Mouse (Mus musculus) ES-Bruce4 (cell line): ENCODE measurements around the gene Mmp10. TPM values are rescaled to one million over a fixed set of nuclear protein-coding genes. Genes with fewer than 3 reads are reported as not detected.

ENCODE experiments used
- H3K27ac ChIP-seq: 2 replicates; pipeline ENCODE4 v1.5.1; 2012; ENCODE audit warnings: low read length, inconsistent platforms; ENCODE audit not compliant: insufficient read depth
- H3K27me3 ChIP-seq: 2 replicates; pipeline ENCODE4 v1.6.1; 2012; ENCODE audit warnings: mild to moderate bottlenecking, low read length, inconsistent platforms; ENCODE audit not compliant: control insufficient read depth, poor library complexity, insufficient read depth, severe bottlenecking
- H3K36me3 ChIP-seq: 2 replicates; pipeline ENCODE4 v1.6.1; 2012; ENCODE audit warnings: inconsistent platforms, mild to moderate bottlenecking, low read length, moderate library complexity; ENCODE audit not compliant: control insufficient read depth, poor library complexity, insufficient read depth, severe bottlenecking
- H3K4me1 ChIP-seq: one replicate; pipeline ENCODE4 v1.8.1; 2011; ENCODE audit warnings: low read length; ENCODE audit not compliant: control insufficient read depth, insufficient read depth
- H3K4me3 ChIP-seq: 2 replicates; pipeline ENCODE4 v1.5.1; 2011; ENCODE audit warnings: low read depth, mild to moderate bottlenecking, low read length
- H3K9ac ChIP-seq: 2 replicates; pipeline ENCODE4 v1.6.1; 2012; ENCODE audit warnings: low read depth, mild to moderate bottlenecking, inconsistent platforms; ENCODE audit not compliant: poor library complexity, severe bottlenecking
- H3K9me3 ChIP-seq: replicated peaks from 2 replicates; pipeline ENCODE4 v1.6.1; 2012; ENCODE audit warnings: mild to moderate bottlenecking, low read length, inconsistent platforms; ENCODE audit not compliant: control insufficient read depth, poor library complexity, insufficient read depth, severe bottlenecking
- CTCF ChIP-seq: IDR thresholded peaks from one replicate; pipeline ENCODE4 v1.8.1; 2011; ENCODE audit warnings: low read depth, low read length
- EP300 ChIP-seq: IDR thresholded peaks from 2 replicates; pipeline ENCODE4 v1.6.1; 2011; ENCODE audit warnings: low read depth, low read length; ENCODE audit not compliant: insufficient read depth
- POLR2A ChIP-seq: IDR thresholded peaks from one replicate; pipeline ENCODE4 v1.8.1; 2011; ENCODE audit warnings: low read length; ENCODE audit not compliant: insufficient read depth
- polyA plus RNA-seq: library from polyadenylated mRNA; stranded (reverse); fragments of >200 nt; gene quantifications from 2 replicates; pipeline ENCODE4 v1.2.4, GENCODE M21; 2011; ENCODE audit warnings: low read depth; ENCODE audit not compliant: missing spikeins, insufficient read depth, insufficient read length

Gene Mmp10
- polyA plus RNA-seq, 1 experiment, result not detected

DNA sequence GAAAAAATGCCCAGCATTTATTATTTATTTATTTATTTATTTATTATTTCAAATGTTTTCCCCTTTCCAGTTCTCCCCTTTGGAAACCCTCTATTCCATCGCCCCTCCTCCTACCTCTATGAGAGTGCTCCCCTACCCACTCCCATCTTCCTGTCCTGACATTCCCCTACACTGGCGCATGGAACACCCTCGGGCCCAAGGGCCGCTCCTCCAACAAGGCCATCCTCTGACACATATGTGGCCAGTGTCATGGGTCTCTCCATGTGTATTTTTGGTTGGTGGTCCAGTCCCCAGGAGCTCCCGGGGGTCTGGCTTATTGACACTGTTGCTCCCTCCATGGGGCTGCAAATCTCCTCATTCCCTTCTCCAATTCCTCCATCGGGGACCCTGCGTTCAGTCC lies 43.8 kb downstream of the Mmp10 start:
- Histone ChIP-seq H3K9me3 (no peaks in the 10 kb centered on the region), H3K4me3 (no peak overlapping the region), H3K27ac (no peak overlapping the region), H3K4me1 (no peaks in the 10 kb centered on the region), H3K9ac (no peak overlapping the region), H3K27me3 (no peaks in the 10 kb centered on the region), H3K36me3 (no peaks in the 10 kb centered on the region)
- no peak for TF ChIP-seq POLR2A
- TF ChIP-seq EP300, result no peak
- TF ChIP-seq CTCF, result no peak

DNA sequence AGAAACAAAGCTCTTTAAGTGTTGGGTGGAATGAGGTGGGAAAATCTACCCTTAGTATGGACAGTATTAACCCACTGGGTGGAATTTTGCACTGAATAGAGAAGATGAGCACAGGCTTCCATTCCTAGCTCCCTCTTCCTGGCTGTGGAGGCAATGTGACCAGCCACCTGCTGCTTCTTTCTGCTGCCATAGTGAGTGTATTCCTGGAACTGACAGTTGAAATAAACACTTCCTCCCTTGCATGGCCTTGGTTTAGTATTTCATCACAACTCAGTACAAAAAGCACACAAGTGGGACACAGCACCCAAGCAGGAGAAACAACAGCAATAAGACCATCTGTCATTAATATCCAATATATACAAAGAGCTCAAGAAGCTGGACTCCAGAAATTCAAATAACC lies 49.8 kb downstream of the Mmp10 start:
- TF ChIP-seq EP300 (no peak), CTCF (no peak), POLR2A (no peak)
- no peaks in the 10 kb centered on the region for H3K4me1 ChIP-seq
- H3K27me3 ChIP-seq, result no peaks in the 10 kb centered on the region
- H3K27ac ChIP-seq, result no peak overlapping the region
- no peak overlapping the region for H3K4me3 ChIP-seq
- H3K9me3 ChIP-seq, result no peaks in the 10 kb centered on the region
- no peak overlapping the region for H3K9ac ChIP-seq
- H3K36me3 ChIP-seq, result no peaks in the 10 kb centered on the region

DNA sequence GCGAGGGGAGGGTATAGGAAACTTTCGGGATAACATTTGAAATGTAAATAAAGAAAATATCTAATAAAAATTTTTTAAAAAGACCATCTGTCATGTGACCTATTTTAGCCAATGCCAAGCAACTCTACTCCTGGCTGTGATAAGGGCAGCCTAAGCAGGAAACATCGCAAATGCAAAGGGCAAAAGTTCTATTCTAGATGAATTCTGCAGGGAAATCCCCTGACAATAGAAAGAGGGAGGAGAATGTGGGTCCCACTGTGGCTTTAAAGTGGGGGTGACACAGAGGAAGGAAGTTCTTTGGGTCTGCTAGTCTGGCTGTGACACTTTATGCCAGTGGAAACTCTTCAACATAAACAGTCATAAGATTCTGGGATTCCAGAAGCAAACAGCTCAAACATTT lies 51.4 kb downstream of the Mmp10 start:
- no peaks in the 10 kb centered on the region for H3K36me3 ChIP-seq
- H3K27me3 ChIP-seq, result no peaks in the 10 kb centered on the region
- H3K27ac ChIP-seq, result no peak overlapping the region
- H3K4me3 ChIP-seq, result no peak overlapping the region
- H3K4me1 ChIP-seq, result no peaks in the 10 kb centered on the region
- no peaks in the 10 kb centered on the region for H3K9me3 ChIP-seq
- TF ChIP-seq CTCF, result no peak
- no peak for TF ChIP-seq POLR2A
- TF ChIP-seq EP300, result no peak
- no peak overlapping the region for H3K9ac ChIP-seq

DNA sequence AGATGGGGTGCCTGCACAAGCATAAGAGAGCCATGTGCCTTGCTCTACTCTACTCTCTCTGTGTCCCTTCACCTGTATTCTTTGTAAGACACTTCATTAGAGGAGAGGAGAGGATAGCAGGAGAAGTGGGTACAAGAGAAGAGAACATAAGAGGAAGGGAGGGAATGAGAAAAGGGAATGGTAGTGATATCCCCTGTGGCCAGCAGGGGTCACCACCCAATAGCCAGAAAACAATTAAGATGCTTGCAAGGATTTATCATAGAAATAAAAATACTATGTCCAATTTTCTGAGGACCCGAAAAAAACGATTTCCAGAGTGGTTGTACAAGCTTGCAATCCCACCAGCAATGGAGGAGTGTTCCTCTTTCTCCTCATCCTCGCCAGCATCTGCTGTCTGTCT lies 52.2 kb downstream of the Mmp10 start:
- H3K36me3 ChIP-seq, result no peaks in the 10 kb centered on the region
- no peaks in the 10 kb centered on the region for H3K4me1 ChIP-seq
- H3K9me3 ChIP-seq, result no peaks in the 10 kb centered on the region
- no peaks in the 10 kb centered on the region for H3K27me3 ChIP-seq
- TF ChIP-seq POLR2A (no peak), CTCF (no peak), EP300 (no peak)
- no peak overlapping the region for H3K4me3 ChIP-seq
- H3K27ac ChIP-seq, result no peak overlapping the region
- no peak overlapping the region for H3K9ac ChIP-seq

DNA sequence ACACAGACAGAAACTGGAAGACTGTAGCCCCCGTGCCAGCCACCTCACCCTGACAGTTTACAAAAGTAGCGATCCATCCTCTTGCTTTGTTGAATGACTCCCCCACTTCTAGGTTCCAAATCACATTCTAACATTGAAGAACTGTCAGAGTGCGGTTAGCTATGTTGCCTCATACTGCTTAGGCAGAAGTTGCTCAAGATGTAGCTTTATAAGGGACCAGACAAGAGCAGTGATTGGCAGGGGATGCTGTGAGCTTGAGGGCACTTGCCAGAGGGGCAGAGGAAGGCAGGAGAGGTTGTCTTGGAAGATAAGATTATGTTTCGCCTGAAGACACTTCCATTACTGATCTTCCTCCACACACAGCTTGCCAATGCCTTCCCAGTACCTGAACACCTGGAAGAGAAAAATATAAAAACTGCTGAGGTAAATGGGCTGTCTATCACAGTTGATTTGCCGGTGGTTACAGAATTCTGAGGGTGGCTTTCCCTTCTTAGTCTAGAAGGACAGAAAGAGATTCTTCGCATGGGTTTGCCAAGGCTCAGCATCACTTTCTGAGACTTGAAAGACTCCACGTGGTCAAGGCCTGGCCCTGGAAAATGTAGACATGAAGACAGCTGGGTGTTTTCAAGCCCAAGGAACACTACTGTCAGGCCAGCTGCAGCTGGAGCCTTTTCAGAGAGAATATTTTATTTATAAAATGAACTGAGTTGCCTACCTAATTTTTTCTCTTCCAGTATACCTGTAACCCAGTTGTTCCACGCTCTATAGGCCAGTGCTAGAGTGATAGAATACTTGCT lies 56.3 kb downstream of the Mmp10 start, which contains the start of gene Mmp8:
TSS of gene Mmp8 (plus strand) at position 236 of the 797 bp plus-strand sequence.
- no peak for TF ChIP-seq EP300
- H3K9me3 ChIP-seq, result no peaks in the 10 kb centered on the region
- H3K9ac ChIP-seq, result no peak within 1 kb of the TSS
- H3K4me3 ChIP-seq, result no peak within 1 kb of the TSS
- no peaks in the 10 kb centered on the region for H3K36me3 ChIP-seq
- no peak within 1 kb of the TSS for H3K27ac ChIP-seq
- H3K27me3 ChIP-seq, result no peaks in the 10 kb centered on the region
- no peaks in the 10 kb centered on the region for H3K4me1 ChIP-seq

Other genes starting within 250 kb of the Mmp10 start
- gene Mmp13, start 229.8 kb upstream of the Mmp10 start, polyA plus RNA-seq, result 0.45 and 0.58 TPM in 2 replicates
- 0.37 and 0.40 TPM in 2 replicates for gene Mmp12, start 158.0 kb upstream of the Mmp10 start, polyA plus RNA-seq
- not detected in 2 replicates for gene Mmp1b, start 114.3 kb upstream of the Mmp10 start, polyA plus RNA-seq
- gene Mmp3, start 56.5 kb upstream of the Mmp10 start, polyA plus RNA-seq, result 2.3 and 3.9 TPM in 2 replicates
- not detected in 2 replicates for gene Mmp8, start 56.1 kb downstream of the Mmp10 start, polyA plus RNA-seq
- not detected in 2 replicates for gene Mmp27, start 69.0 kb downstream of the Mmp10 start, polyA plus RNA-seq
- not detected in 2 replicates for gene Mmp20, start 125.9 kb downstream of the Mmp10 start, polyA plus RNA-seq
- gene Mmp7, start 189.7 kb downstream of the Mmp10 start, polyA plus RNA-seq, result not detected in 2 replicates